Mouse (Mus musculus) MEL (cell line): ENCODE data around the gene Ubtf. TPM values are rescaled to one million over a fixed set of nuclear protein-coding genes. Genes with fewer than 3 reads are reported as not detected.

ENCODE experiments used
- DNase-seq: peaks from one replicate; pipeline ENCODE4 v3.0.0; 2011; ENCODE audit warnings: low read depth, low spot score
- H3K27ac ChIP-seq: 2 replicates; pipeline ENCODE4 v1.5.1; 2012; ENCODE audit warnings: low read depth, mild to moderate bottlenecking, control low read depth, low read length, moderate library complexity; ENCODE audit not compliant: control insufficient read depth
- H3K27me3 ChIP-seq, 2 experiments: fragments of 150-350 bp in 1 of 2; sonication (generic) in 1 of 2; 2 replicates each; pipeline ENCODE4 v1.6.1; 2012; ENCODE audit warnings: low read length in 2 of 2, mild to moderate bottlenecking in 2 of 2, improper control_type of control experiment in 1 of 2, moderate library complexity in 1 of 2; ENCODE audit not compliant: insufficient read depth in 2 of 2, control insufficient read depth in 1 of 2
- H3K36me3 ChIP-seq, 2 experiments: 2 replicates each; pipeline ENCODE4 v1.6.1; 2012 to 2014; ENCODE audit warnings: low read length in 2 of 2, improper control_type of control experiment in 1 of 2, inconsistent platforms in 1 of 2, mild to moderate bottlenecking in 1 of 2; ENCODE audit not compliant: insufficient read depth in 2 of 2, control insufficient read depth in 1 of 2
- H3K4me1 ChIP-seq, 2 experiments: fragments of 150-350 bp in 1 of 2; sonication (generic) in 1 of 2; 2 replicates each; pipeline ENCODE4 v1.6.1; 2012; ENCODE audit warnings: low read length in 2 of 2, improper control_type of control experiment in 1 of 2, mild to moderate bottlenecking in 1 of 2; ENCODE audit not compliant: insufficient read depth in 2 of 2, control insufficient read depth in 1 of 2
- H3K4me3 ChIP-seq, 2 experiments: fragments of 150-350 bp in 1 of 2; sonication (generic) in 1 of 2; 2 replicates each; pipeline ENCODE4 v1.5.1; 2012; ENCODE audit warnings: low read depth in 2 of 2, low read length in 2 of 2, mild to moderate bottlenecking in 2 of 2, moderate library complexity in 2 of 2, control low read depth in 1 of 2, improper control_type of control experiment in 1 of 2; ENCODE audit not compliant: control insufficient read depth in 1 of 2, insufficient read depth in 1 of 2
- H3K79me2 ChIP-seq: 2 replicates; pipeline ENCODE4 v1.6.1; 2012; ENCODE audit warnings: mild to moderate bottlenecking, low read length, moderate library complexity; ENCODE audit not compliant: control insufficient read depth, poor library complexity, insufficient read depth
- H3K9ac ChIP-seq: 2 replicates; pipeline ENCODE4 v1.6.1; 2012; ENCODE audit warnings: low read depth, mild to moderate bottlenecking, control low read depth, low read length, moderate library complexity; ENCODE audit not compliant: control insufficient read depth, poor library complexity, severe bottlenecking
- H3K9me3 ChIP-seq: fragments of 150-350 bp; sonication (generic); replicated peaks from 2 replicates; pipeline ENCODE4 v1.6.1; 2012; ENCODE audit warnings: mild to moderate bottlenecking, low read length, improper control_type of control experiment, moderate library complexity; ENCODE audit not compliant: insufficient read depth
- BHLHE40 ChIP-seq: IDR thresholded peaks from 2 replicates; pipeline ENCODE4 v1.6.1; 2012; ENCODE audit warnings: low read depth, mild to moderate bottlenecking, inconsistent platforms, low read length, improper control_type of control experiment, borderline replicate concordance
- CHD1 ChIP-seq: IDR thresholded peaks from 2 replicates; pipeline ENCODE4 v1.6.1; 2012; ENCODE audit warnings: low read depth, mild to moderate bottlenecking, inconsistent platforms, low read length, improper control_type of control experiment
- CHD2 ChIP-seq: IDR thresholded peaks from 2 replicates; pipeline ENCODE4 v1.6.1; 2011; ENCODE audit warnings: low read length, improper control_type of control experiment
- ETS1 ChIP-seq: IDR thresholded peaks from 2 replicates; pipeline ENCODE4 v1.6.1; 2012; ENCODE audit warnings: low read depth, mild to moderate bottlenecking, inconsistent platforms, low read length, improper control_type of control experiment, moderate library complexity
- GABPA ChIP-seq: IDR thresholded peaks from 2 replicates; pipeline ENCODE4 v1.6.1; 2012; ENCODE audit warnings: low read depth, mild to moderate bottlenecking, inconsistent platforms, low read length, improper control_type of control experiment, moderate library complexity
- HCFC1 ChIP-seq: IDR thresholded peaks from 2 replicates; pipeline ENCODE4 v1.6.1; 2012; ENCODE audit warnings: low read depth, mild to moderate bottlenecking, inconsistent platforms, low read length, improper control_type of control experiment, moderate library complexity
- JUND ChIP-seq: IDR thresholded peaks from 2 replicates; pipeline ENCODE4 v1.6.1; 2011; ENCODE audit warnings: low read depth, mild to moderate bottlenecking, improper control_type of control experiment, low read length
- MAFK ChIP-seq: IDR thresholded peaks from 2 replicates; pipeline ENCODE4 v1.6.1; 2011; ENCODE audit warnings: low read depth, mild to moderate bottlenecking, low read length, improper control_type of control experiment, borderline replicate concordance
- MAX ChIP-seq: IDR thresholded peaks from 2 replicates; pipeline ENCODE4 v1.6.1; 2011; ENCODE audit warnings: low read length, improper control_type of control experiment
- MXI1 ChIP-seq: IDR thresholded peaks from 2 replicates; pipeline ENCODE4 v1.6.1; 2011; ENCODE audit warnings: mild to moderate bottlenecking, low read depth, low read length, improper control_type of control experiment
- MYB ChIP-seq: IDR thresholded peaks from 2 replicates; pipeline ENCODE4 v1.6.1; 2011; ENCODE audit warnings: mild to moderate bottlenecking, low read depth, low read length, improper control_type of control experiment
- NELFE ChIP-seq: IDR thresholded peaks from 2 replicates; pipeline ENCODE4 v1.6.1; 2011; ENCODE audit warnings: low read depth, low read length, improper control_type of control experiment
- POLR2AphosphoS2 ChIP-seq: IDR thresholded peaks from 2 replicates; pipeline ENCODE4 v1.6.1; 2011; ENCODE audit warnings: low read length, improper control_type of control experiment
- RAD21 ChIP-seq: IDR thresholded peaks from 2 replicates; pipeline ENCODE4 v1.6.1; 2011; ENCODE audit warnings: mild to moderate bottlenecking, low read depth, low read length, improper control_type of control experiment
- SMC3 ChIP-seq: IDR thresholded peaks from 2 replicates; pipeline ENCODE4 v1.6.1; 2011; ENCODE audit warnings: low read depth, low read length, improper control_type of control experiment
- TAL1 ChIP-seq: IDR thresholded peaks from 2 replicates; pipeline ENCODE4 v1.6.1; 2012; ENCODE audit warnings: mild to moderate bottlenecking, inconsistent platforms, low read length, moderate library complexity, mixed read lengths
- USF2 ChIP-seq, 2 experiments: IDR thresholded peaks; 2 replicates each; pipeline ENCODE4 v1.6.1; 2011 to 2012; ENCODE audit warnings: improper control_type of control experiment in 2 of 2, low read length in 2 of 2, borderline replicate concordance in 1 of 2, inconsistent platforms in 1 of 2, low read depth in 1 of 2, mild to moderate bottlenecking in 1 of 2; ENCODE audit not compliant: insufficient read depth in 1 of 2
- ZC3H11A ChIP-seq: IDR thresholded peaks from 2 replicates; pipeline ENCODE4 v1.6.1; 2012; ENCODE audit warnings: low read depth, mild to moderate bottlenecking, inconsistent platforms, low read length, improper control_type of control experiment
- ZNF384 ChIP-seq: IDR thresholded peaks from 2 replicates; pipeline ENCODE4 v1.6.1; 2012; ENCODE audit warnings: low read depth, mild to moderate bottlenecking, inconsistent platforms, low read length, improper control_type of control experiment
- polyA plus RNA-seq, 2 experiments: library from polyadenylated mRNA; stranded (reverse) in 1 of 2; unstranded in 1 of 2; fragments of >175 nt in 1 of 2; fragments of >200 nt in 1 of 2; gene quantifications; 2 replicates each; pipeline versions ENCODE4 v1.2.1 to v1.2.4; 2012; ENCODE audit warnings: low replicate concordance in 2 of 2, low read depth in 1 of 2; ENCODE audit not compliant: insufficient read length in 2 of 2, insufficient read depth in 1 of 2, missing spikeins in 1 of 2
- total RNA-seq: library from RNA; depleted of rRNA; stranded (reverse); fragments of 300-350 nt; gene quantifications from 2 replicates; pipeline ENCODE4 v1.2.3, GENCODE M21; 2012

The Ubtf gene
- total and polyA plus RNA-seq, 3 experiments: 76.5 to 189 (median 145) TPM

GRCm38 (mm10) chr11:102276411-102276915 is 43.1 kb downstream of the Ubtf start (continued):
- no peak for TF ChIP-seq ZNF384
- no peak for TF ChIP-seq TAL1
- no peak for TF ChIP-seq ETS1

GRCm38 (mm10) chr11:102268520-102269244 is 50.9 kb downstream of the Ubtf start, which contains the start of gene Asb16:
TSS of gene Asb16 (plus strand) at chr11:102268743.
- no peak for DNase-seq
- Histone ChIP-seq H3K27ac (no peak within 1 kb of the TSS), H3K36me3 (no peaks in the 10 kb centered on the region), H3K27me3 (no peaks in the 10 kb centered on the region; a peak in 1 of 4 replicates), H3K9me3 (no peaks in the 10 kb centered on the region), H3K9ac (0 out of 2 replicates have a peak within 1 kb of the TSS, but pooled peaks have one; percentile 30), H3K79me2 (no peaks in the 10 kb centered on the region), H3K4me1 (no peaks in the 10 kb centered on the region), H3K4me3 (peak within 1 kb of the TSS; percentile 30 to 35; a peak in 3 of 4 replicates)
- no peak for TF ChIP-seq MXI1
- TF ChIP-seq USF2 (IDR thresholded peaks at IDR 0.05; ENCODE audit: borderline replicate concordance in 1 of 2, insufficient read depth in 1 of 2, low read depth in 1 of 2, low read length in 2 of 2): no peak
- TF ChIP-seq SMC3: no peak
- no peak for TF ChIP-seq NELFE
- no peak for TF ChIP-seq JUND
- TF ChIP-seq CHD1: no peak
- no peak for TF ChIP-seq POLR2AphosphoS2
- TF ChIP-seq CHD2: no peak
- TF ChIP-seq HCFC1: no peak
- TF ChIP-seq RAD21: no peak
- TF ChIP-seq MAFK: no peak
- no peak for TF ChIP-seq MYB
- no peak for TF ChIP-seq ZC3H11A
- TF ChIP-seq GABPA: no peak
- TF ChIP-seq MAX: no peak
- TF ChIP-seq ETS1: no peak
- no peak for TF ChIP-seq BHLHE40
- TF ChIP-seq, all 39 proteins: peak for 0
